Mouse (Mus musculus): ENCODE results near the gene Ncmap.

DNA sequence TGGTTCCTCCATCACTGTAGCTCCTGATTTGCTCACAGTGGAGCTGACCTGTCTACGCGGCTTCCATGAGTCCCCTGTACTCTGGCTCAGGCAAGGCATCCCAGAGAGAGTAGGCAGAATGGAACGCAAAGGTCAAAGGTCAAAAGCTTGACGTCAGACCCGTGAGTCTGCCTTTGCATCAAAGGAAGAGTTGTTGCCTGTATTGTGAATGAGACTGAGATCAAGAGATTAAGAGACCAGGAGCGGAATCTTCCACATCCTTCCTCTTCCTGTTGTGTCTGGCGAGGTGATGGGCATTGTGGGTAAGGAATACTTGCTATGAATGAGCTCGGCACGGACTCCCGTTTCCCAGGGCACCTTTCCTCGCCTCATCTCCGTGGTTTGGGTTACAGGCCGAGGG is 38.3 kb upstream of the Ncmap start:
- no peak for TF ChIP-seq USF1 (IDR thresholded peaks at IDR 0.05; ENCODE audit: low read depth)
- no peak for TF ChIP-seq POLR2A (IDR thresholded peaks at IDR 0.05; ENCODE audit: insufficient read length, low read depth)
- no peak for TF ChIP-seq TCF3 (IDR thresholded peaks at IDR 0.05; ENCODE audit: insufficient read length, low read depth)

All from myocyte (in vitro differentiated cells).